Mouse (Mus musculus) thymus, postnatal 4 days (tissue): ENCODE data around the gene Ddit4l.
"Not testable (repeated sequence)": the region's sequence is repeated elsewhere in the genome, so short reads cannot be mapped to it uniquely, and the experiment has no call there.

ENCODE experiments used
- DNase-seq: peaks from one replicate; pipeline ENCODE4 v3.0.0; 2021

Ddit4l gene

DNA sequence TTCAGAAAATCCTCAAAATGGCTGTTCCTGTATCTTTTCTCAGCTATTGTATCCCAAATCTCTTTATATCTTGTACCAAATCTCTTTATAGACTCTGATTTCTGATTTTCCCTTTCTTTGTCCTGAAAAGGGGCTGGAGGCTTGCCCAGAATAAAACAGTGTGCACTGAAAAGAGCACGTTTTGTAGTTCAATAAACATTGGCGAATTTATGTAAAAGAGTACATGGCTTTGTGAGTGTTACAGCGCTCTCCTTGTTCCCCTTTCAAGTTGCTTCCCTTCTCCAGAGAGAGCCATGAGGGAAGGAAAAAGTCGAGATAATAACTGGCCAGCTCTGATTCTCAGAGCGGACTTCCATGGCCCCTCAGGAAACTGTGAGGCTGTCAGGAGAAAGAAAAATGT is 27.7 kb downstream of the Ddit4l start:
- no peak for DNase-seq

DNA sequence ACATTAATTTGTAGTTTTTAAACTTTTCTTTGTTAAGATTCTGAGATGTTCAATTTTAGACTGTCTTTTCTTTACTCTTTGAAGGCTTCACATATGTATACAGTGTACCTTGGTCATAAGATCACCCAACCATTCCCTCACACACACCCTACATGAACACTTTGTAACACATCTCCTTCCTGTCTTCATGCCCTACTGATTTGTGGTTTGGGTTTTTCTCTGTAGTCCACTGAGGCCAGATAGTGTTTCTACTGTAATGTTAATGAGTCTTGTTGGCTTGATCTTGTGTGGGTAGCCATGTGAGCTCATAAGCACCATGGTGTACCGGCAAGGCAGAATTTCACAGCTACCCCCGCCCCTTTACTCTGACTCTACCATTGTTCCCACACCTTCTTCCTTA is 31.4 kb downstream of the Ddit4l start:
- DNase-seq: no peak

DNA sequence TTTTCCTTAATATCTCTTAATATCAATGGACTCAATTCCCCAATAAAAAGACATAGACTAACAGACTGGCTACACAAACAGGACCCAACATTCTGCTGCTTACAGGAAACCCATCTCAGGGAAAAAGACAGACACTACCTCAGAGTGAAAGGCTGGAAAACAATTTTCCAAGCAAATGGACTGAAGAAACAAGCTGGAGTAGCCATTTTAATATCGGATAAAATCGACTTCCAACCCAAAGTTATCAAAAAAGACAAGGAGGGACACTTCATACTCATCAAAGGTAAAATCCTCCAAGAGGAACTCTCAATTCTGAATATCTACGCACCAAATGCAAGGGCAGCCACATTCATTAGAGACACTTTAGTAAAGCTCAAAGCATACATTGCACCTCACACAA is 49.8 kb downstream of the Ddit4l start, which contains the start of gene Gm21962:
Gene Gm21962, plus strand, starts transcription at position 301 of the 400 bp plus-strand sequence.
- not testable (repeated sequence) for DNase-seq
